Mouse (Mus musculus) kidney, adult 8-10 months (tissue): ENCODE results near the gene Llph.
"Not testable (repeated sequence)": the region's sequence is repeated elsewhere in the genome, so short reads cannot be mapped to it uniquely, and the experiment has no call there.

Experiments
- DNase-seq, 2 experiments: peaks; one replicate each; pipeline ENCODE4 v3.0.0; 2022

The Llph gene

DNA sequence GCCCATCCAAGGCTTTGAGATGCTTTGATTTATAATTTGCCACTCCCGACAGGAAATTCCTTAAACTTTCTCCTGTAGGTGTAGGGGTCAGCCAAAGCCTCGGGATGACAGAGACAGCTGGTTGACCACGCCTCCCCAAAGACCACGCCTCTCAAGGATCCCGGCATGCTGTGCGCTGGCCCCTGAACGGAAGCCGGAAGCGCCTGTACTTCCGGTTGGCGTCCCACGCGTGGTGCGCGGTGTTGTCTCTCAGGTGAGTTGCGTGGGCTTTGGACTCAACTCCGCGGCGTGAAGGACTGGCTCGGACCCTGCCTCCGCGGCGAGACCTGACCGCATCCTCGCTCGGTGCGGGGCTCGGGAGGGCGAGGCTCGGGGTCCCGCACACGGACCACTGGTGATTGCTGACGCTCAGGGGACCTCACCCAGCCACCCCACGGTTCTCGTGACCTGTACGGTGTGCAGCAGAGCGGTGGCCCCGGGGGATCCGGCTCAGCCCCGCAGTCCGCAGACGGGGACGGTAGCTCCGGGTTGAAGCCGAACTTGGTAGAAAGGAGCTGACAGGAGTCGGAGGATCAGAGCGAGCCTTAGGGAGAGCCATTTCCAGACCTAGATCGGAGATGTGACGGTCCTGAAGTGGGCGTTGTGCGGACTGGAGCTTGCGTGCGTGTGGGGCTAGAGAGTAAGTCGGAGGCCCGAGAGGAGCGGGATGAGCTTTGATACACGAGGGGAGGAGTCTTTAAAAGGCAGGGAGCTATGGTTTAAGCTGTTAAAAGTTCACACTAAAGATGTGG is at the start of gene Llph:
TSS of gene Llph (plus strand) at position 200 of the 791 bp plus-strand sequence.
- peak; percentile 85 to 89 for DNase-seq

DNA sequence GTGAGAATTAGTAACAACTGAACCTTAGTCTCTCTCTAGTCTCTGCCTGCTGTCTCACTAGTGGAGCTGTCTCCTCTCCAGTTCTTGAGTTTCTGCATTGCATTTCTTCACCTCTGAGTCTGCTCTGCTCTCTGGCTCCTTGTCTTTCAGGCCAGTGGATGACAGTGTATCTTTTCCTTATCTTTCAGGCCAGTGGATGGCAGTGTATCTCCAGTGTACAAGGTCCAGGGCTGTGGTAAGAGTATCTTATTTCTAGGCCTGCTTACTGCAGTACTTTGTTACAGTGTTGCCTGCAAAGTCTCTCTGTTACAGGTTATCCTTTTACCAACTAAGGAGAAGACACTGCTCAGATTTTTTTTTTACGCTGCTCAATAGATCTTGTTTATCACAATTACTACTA is 44.0 kb upstream of the Llph start:
- peak; percentile 40 to 43 for DNase-seq

DNA sequence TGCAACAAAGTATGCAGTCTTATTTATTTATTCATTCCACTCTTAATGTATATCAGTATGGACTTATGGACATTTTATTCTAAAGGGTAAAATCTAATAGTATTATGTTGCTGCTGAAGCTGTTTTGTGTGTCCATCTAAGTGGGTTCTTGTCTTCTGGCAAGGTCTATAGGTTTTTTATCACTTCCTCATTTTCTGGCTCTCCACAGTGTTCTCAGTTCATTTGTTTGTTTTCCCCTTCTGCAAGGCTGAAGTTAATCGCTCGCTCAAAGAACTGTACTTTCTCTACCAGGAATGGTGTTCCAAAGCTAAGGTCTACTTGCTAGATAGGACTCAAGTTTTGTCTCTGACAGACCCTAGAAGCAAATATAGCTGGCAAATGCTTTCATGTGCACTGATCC is 43.5 kb upstream of the Llph start:
- DNase-seq, result no peak

DNA sequence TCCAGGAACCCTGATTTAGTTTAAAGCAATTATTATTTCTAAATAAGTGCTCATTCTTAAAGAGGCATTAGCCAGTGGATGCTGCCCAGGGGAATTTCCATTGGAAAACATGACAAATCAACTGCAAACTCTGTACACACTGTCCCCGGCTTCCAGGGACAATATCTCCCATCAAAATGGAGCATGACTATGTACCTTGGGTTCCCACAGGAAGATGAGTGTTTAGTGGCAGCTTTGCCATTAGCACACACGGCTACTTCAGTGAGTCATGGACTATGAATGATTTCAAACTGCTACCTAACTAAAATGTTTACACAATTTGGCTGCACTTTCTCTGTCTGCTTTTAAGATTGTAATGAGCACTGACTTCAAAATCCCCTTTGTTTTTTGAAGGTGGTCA is 38.4 kb upstream of the Llph start:
- DNase-seq, result no peak

DNA sequence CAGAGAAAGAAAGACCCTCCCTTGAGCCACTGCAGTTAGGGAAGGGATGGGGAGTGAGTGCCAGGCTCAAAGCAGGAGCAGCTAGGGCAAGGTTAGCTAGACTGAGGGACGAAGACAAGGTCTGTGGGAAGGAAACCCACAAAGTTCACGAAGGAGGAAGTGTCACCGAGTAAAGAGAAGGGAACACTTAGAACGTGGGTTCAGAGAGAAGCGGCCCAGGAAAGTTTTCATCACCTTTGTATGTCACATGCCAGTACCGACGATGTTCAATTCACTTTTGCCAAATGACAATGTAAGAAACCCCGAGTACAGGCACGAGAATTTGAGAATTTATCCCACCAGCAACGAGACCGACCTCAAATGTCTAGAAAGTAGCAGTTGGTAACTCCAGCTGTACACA is 37.6 kb upstream of the Llph start:
- no peak for DNase-seq

DNA sequence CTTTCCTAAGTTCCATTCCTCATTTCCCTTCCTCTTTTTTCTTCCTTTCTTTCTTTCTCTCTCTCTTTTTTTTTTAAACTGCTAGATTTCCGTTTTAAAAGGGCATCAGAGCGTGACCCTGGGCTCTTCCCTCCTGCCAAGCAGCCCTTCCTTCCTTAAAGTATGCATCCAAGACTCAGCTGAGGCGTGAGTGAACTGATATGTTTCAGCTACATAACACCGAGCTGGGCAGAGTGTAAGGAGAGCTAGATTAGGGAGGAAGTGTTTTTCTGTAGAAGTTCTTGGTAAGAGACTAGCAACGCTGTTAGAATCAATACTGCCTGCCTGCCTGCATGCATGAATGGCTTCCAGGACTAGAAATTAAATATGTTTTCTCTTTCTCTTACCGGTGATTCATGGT is 37.1 kb upstream of the Llph start:
- no peak for DNase-seq

DNA sequence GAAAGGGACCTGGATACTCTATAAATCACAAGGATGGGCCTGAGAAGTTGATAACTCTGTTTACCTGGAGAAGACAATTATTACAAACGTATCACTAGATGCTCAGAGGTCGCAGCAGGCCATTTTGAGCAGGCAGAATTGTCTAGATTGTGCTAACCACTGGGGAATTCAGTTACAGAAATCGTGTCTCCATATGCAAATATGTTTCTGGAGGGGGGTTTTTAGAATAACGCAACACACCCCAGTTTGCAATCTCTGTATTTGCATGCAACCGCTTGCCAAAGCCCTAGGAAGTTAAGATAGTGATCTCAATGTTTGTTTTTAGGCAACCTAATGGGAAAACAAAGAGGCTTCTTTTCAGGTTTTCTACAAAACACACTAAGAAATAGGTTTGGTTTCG is 35.7 kb upstream of the Llph start:
- DNase-seq, result no peak

DNA sequence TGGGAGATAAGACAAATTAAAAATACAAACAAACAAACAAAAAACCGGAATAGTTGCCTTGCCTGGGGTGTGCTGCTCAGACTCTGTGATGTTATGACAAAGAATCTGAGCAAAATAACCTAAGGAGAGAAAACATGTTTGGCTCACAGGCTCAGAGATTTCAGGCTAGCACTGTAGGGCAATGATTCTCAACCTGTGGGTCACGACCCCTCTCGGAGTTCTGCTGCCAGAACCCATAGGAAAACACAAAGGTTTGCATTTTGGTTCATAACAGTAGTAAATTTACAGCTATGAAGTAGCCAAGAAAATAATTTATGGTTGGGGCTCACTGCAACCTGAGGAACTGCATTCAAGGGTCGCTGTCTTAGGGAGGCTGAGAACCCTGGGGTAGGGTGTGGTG is 34.6 kb upstream of the Llph start:
- DNase-seq, result no peak

DNA sequence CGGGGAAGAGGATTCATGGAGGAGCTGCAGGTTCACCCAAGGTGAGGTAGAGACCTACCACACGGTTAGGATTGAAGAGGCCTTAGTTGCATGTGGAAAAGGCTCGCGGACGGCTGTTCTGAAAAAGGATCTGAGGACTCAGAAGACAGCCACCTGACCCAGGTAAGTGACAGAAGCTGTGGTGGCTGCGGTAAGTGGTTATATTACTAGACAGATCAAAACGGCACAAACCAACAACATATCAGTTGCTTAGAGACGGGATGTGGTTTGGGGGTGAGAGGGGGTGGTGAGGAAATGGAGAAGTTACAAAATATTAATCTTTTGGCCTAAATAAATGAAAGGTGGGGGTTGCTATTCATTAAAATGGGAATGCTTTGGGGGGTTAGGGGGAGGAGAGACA is 33.6 kb upstream of the Llph start:
- DNase-seq, result no peak

DNA sequence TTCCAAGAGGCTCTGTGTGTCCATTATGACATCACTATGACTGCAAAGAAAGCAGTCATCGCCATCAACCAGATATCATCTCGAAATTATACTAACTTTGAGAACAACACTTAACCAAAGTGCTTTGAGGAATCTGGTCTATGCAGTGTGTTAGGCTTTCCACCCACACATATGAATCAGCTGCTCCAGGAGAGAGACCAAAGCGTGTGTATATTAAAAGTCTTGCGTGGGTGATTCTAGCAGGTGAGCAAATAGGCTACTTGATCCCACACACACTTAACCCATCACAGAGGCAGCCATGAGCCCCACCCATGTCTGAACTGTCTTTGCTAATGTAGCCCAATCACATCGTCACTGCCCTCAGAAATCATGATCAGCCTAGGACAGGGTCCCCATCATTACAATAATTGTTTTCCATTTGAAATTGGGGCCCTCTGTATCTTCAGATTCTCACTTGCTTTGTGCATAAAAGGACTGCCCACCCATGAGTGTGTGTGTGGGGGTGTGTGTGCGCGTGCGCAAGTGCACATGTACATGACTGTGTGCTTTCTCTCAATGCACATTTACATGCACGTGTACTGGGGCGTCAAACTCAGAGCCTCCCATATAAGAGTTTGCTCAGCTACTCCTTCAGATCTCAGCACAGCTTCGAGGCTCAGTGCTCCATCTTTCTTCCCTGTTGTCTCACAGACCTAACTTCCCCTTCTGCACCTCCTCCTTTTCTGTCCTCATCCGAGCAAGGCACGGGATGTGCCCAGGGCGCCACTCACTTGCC is 29.6 kb upstream of the Llph start:
- DNase-seq, result no peak

DNA sequence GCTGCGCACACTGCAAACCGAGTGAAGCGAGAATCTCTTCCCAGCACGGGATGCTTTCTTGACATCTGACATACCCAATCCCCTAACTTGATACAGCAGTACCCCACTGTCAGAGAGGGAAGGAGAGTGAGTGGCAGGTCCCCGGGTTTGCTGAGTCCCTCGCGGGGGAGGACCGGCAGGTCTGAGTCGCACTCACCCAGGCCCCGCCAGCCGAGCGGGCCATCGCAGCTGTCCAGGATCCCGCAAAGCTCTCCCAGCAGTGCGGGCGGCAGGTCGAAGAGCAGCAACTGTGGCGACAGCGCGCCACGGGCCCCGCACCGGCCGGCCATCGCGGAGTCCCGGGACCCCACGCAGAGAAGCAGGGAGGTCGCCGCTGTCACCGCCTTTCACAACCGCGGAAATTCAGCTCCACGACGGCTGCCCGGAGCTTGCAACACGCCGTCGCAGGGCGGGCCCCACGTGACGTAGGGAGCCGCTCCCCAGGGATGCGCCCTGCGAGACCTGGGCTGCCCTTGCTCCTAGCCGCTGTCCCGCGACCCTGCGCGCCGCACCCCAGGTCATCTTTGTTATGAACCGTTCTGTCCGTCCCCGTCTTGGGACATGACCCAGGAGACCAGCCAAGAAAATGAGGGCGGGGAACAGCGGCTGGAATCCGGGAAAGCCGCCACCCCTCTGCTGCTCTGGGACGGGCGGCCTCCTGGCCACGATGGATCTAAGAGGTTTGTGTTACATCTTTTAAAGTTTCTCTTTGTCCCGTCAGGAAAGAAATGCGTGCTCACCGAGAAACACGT is 25.5 kb upstream of the Llph start, which contains the start of gene Tmbim4:
TSS of gene Tmbim4 (plus strand) at position 460 of the 791 bp plus-strand sequence.
- DNase-seq, result peak; percentile 64 to 66

DNA sequence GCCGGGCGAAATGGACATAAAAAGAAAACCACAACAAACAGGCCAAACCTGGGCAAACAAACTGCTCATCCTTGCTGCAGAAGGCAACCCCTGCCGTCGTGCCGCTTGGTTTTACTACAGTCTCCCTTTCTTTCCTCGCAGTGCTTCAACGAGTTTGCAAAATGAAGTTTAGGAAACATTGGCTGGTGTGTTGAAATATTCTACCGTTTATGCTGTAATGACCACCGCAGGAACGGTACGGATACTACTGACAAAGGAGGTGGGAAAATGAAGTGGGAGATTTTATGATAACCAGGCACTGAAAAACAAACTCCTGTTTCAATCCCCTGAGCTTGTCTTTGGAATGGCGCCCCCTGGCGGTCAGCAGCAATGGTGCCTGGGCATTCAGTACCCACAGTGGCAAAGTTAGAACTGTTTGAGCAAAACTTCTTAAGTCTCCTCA is 24.9 kb upstream of the Llph start, which contains the start of gene Irak3:
TSS of gene Irak3 (minus strand) at position 170 of the 442 bp plus-strand sequence.
- DNase-seq, result peak; percentile 58 to 82

DNA sequence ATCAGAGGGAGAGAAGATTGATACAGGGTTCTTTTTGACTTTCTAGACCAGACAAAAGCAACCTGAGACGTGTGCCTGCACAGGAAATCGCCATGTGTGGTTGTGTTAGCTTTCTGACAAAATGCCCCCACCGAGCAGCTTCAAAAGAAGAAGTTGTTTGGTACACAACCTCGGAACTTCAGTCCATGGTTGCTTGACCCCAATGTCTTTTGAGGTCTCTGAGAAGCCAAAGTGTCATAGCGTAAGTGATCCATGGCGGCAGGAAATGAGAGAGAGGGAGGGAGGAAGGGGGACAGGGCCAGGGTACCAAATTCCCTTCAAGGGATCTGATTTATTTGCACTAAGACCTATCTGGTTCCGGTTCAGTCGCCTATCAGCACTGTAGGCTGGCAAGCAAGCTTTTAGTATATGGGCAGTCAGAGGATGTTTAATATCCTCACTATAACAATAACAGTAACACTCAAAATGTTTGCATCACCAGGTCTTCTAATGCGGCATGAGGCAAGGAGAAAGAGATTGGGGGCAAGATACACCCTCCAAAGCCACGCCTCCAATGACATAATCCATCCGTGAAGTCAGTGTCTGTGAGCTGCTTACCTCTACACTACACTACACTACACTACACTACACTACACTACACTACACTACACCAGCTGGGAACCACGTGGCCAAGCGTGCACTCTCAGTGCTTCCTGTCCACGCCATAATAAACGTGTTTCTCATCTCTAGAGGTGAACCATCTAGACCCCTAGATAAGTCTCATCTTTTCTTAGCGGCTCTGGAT is 24.2 kb upstream of the Llph start:
- DNase-seq, result no peak

DNA sequence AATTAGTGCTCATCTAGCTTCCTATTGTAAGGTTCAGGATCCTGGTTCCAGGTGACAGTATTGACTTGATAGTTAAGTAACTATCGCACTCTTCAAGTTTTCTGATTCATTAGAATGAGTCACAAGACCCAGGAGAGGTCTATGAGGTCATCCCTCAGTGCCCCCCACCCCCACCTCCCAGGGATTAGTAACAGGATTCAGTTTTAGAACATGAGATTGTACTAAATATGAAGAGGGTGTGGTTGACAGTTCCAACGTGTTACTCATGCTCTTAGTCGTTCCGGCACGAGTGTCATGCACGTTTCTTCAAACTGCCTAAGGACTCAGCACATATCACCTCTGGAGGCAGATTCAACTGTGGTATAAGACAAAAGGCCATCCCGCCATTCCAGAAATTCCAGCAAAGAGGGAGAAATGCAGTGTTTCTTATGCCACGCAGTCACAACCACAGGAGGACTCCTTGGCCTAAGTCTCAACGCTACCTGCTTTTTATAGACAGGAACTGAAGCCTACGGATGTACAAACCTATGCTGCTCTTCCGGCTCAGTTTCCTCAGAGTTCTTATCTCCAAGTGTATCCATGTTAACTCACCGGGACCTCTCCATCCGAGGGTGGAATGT is 22.2 kb upstream of the Llph start:
- DNase-seq, result no peak

DNA sequence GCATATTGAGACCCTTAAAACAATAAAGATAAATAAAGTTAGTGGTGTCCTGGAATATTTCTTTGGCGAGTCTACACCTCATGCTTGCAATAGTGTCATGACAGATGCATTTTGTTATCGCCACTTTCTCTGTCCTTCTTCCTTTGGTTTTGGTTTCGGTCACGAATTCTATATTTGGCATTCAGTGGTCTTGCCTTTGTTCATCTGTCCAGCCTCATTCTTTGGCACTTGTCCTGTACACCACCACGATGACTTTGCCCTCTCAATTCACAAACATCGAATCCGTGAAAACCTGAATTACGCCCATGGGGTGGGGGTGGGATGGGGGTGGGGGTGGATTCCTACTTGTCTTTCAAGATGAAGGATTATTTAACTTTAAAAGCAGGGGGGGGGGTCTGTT is 18.9 kb upstream of the Llph start:
- no peak for DNase-seq

DNA sequence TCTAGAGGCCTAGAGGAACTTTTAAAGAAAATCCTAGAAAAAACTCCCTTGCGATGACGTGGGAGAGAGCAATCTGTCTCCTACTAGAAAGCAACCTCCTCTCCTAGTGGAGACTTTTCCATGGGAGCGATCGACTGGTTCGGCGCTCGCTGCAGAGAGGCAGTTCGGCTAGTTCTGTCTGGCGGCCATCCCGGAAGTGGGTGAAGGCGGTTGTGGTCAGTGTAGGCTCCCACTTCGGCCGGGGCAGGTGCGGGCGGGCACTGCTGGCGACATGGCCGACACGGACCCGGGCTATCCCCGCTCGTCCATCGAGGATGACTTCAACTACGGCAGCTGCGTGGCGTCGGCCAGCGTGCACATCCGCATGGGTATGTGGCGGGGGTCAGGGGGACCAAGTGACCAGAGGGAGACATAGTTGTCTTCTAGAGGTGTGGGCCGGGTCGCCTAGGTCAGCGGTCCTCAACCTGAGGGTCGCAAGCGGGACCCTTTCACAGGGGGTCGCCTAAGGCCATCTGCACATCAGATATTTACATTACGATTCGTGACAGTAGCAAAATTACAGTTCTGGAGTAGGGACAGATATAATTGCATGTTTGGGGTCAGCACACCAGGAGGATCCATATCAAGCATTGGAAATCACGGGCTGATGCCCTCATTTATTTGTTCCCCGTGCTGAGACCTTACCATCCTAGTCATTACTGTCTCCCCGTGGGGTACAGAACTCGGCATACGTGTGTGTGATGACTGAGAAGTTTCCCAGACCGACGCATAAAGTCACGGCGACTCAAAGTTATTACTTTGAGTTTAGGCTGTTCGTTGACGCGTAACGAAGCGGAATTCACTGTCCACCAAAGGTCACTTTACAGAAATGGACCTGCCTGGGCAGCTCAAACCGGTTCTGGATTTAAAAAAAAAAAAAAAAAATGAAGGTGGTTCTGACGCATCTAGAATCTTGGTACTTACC is 18.0 kb upstream of the Llph start:
- DNase-seq, result peak; percentile 89 to 91

DNA sequence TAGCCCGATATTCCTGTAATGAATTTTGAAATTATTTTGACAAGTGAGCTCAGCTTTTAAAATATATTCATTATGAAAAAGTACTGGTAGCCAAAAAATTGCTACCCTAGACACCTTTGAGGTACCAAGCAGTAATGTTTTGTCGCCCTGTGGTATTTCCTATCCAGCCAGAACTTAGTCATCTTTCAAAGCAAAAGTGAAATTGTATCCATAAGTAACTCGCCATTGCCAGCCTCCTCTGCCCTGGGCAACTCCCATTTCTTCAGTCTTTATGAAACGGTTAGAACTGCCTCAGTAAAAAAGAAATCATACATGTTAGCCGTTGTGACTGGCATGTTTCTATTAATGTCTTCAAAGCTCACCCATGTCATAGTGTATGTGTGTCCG is 17.3 kb upstream of the Llph start:
- DNase-seq, result no peak

DNA sequence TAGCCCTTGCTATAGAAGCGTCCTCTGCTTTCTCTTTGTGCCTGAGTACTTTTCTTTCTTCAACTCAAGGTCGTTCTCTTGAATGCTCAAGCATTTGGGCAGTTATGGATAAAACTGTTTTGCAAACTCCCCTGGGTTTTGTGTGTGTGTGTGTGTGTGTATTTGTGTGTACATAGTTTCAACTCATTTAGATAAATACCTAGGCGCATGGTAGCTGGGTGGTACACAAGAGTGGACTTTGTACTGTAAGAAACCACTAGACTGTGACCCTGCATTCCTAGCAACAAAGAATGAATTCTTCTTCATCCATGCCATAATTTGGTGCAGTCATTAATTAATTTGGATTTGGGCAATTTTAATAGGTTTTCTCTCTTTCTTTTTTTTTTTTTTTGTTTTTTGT is 16.8 kb upstream of the Llph start:
- DNase-seq, result peak; percentile 45 to 55

DNA sequence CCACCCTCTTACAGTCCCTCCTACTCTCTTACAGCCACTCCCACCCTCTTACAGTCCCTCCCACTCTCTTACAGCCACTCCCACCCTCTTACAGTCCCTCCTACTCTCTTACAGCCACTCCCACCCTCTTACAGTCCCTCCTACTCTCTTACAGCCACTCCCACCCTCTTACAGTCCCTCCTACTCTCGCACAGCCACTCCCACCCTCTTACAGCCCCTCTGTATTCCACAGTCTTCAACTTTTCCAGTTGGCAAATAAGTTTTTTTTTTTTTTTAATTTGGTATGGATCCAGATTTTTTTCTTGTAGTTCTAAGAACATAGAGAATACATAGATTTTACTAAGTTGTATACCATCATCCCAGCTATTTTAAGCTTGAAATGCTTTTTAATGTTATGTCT is 9.8 kb upstream of the Llph start:
- DNase-seq, result not testable (repeated sequence)

DNA sequence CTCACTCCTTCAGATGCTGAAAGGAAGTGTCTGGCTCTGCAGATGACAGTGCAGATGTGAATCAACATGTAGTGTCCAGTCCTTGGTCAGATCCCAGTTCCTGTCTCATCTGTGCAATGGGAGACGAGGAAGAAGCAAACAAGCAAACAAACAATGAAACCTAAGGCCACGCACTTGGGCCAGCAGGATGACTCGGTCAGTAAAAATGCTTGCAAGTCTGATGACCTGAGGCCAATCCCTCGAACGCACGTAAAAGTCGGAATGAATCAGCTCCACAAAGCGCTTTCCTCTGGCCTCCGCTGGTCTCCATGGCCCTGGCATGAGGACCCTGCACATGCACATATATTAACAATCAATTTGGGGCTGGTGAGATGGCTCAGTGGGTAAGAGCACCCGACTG is 7.9 kb upstream of the Llph start:
- DNase-seq, result no peak
